Mouse (Mus musculus): Measurements from ENCODE around the gene Nhej1.
A peak's percentile ranks its signal among the peaks of the same experiment; 100 is the strongest.

GRCm38 (mm10) chr1:74926721-74927120, 198.3 kb downstream of the Nhej1 start:
- TF ChIP-seq CTCF (IDR thresholded peaks at IDR 0.05; ENCODE audit: low read depth, low read length) (peak; percentile 85), POLR2AphosphoS5 (IDR thresholded peaks at IDR 0.05; ENCODE audit: insufficient replicate concordance, low read depth, low read length) (no peak), GATA2 (IDR thresholded peaks at IDR 0.05; ENCODE audit: borderline replicate concordance, low read depth, low read length) (no peak)

Measured in G1E (cell line).